Mouse (Mus musculus): ENCODE measurements around the gene Kcnq4. TPM values are rescaled to one million over a fixed set of nuclear protein-coding genes. Genes with fewer than 3 reads are reported as not detected.
A peak's percentile ranks its signal among the peaks of the same experiment; 100 is the strongest.

The Kcnq4 gene
- polyA plus RNA-seq, 1 experiment from 2014 or later = 4.4 TPM

MicroRNAs encoded within 50 kb of the gene (microRNA counts, 519-probe panel; counts per million panel counts)
- 2,294 counts per million, percentile 34 among the panel's probes with 10 or more counts for microRNA mmu-miR-30e

Small RNA genes within 50 kb of the gene (microRNA-seq; reads per million reads assigned to microRNA genes)
- gene Mir30c-1 (93.0 reads per million, percentile 52 among the genes with 10 or more reads in this experiment), gene Mir30e (not detected), gene Mir30f (not detected)

Other genes with a start within 250 kb of the Kcnq4 start
- gene Slfnl1, start 216.4 kb downstream of the Kcnq4 start, polyA plus RNA-seq (2015; fragmentation: Nextera tagmentation; extraction: Ambion mirVana) = 0.09 TPM in 1 of 2 replicates, not detected in the other
- gene Ctps, start 178.3 kb downstream of the Kcnq4 start, polyA plus RNA-seq (2015; fragmentation: Nextera tagmentation; extraction: Ambion mirVana) = 85.6 and 87.4 TPM in 2 replicates
- not detected in 2 replicates for gene Gm8439, start 159.9 kb downstream of the Kcnq4 start, polyA plus RNA-seq (2015; fragmentation: Nextera tagmentation; extraction: Ambion mirVana)
- 2.1 and 2.5 TPM in 2 replicates for gene Cited4, start 82.0 kb downstream of the Kcnq4 start, polyA plus RNA-seq (2015; fragmentation: Nextera tagmentation; extraction: Ambion mirVana)
- 93.7 and 99.5 TPM in 2 replicates for gene Nfyc, start 83.0 kb upstream of the Kcnq4 start, polyA plus RNA-seq (2015; fragmentation: Nextera tagmentation; extraction: Ambion mirVana)
- gene Rims3, start 106.2 kb upstream of the Kcnq4 start, polyA plus RNA-seq (2015; fragmentation: Nextera tagmentation; extraction: Ambion mirVana) = 0.57 and 0.72 TPM in 2 replicates
- 27.6 and 27.9 TPM in 2 replicates for gene Exo5, start 176.4 kb upstream of the Kcnq4 start, polyA plus RNA-seq (2015; fragmentation: Nextera tagmentation; extraction: Ambion mirVana)
- gene Zfp69, start 203.1 kb upstream of the Kcnq4 start, polyA plus RNA-seq (2015; fragmentation: Nextera tagmentation; extraction: Ambion mirVana) = 9.0 and 10.0 TPM in 2 replicates